Mouse (Mus musculus) forebrain, embryonic 14.5 days (tissue): ENCODE results near the gene Nfix. TPM values are rescaled to one million over a fixed set of nuclear protein-coding genes. Genes with fewer than 3 reads are reported as not detected.

Source experiments
- polyA plus RNA-seq: library from polyadenylated mRNA; unstranded; fragments of >200 nt; fragmentation: Nextera tagmentation; extraction: Ambion mirVana; gene quantifications from 2 replicates; pipeline ENCODE4 v1.2.1, GENCODE M21; 2014

Nfix gene
- polyA plus RNA-seq, 1 experiment from 2014 or later: 237 TPM

Other genes starting within 250 kb of the Nfix start
- gene Ier2, start 137.5 kb downstream of the Nfix start, polyA plus RNA-seq: 26.5 and 29.3 TPM in 2 replicates
- gene Trmt1, start 114.0 kb downstream of the Nfix start, polyA plus RNA-seq: 47.8 and 52.3 TPM in 2 replicates
- 17.0 and 17.6 TPM in 2 replicates for gene Nacc1, start 112.5 kb downstream of the Nfix start, polyA plus RNA-seq
- gene Lyl1, start 98.9 kb downstream of the Nfix start, polyA plus RNA-seq: 2.9 and 3.8 TPM in 2 replicates
- 1.5 and 1.7 TPM in 2 replicates for gene G430095P16Rik, start 77.3 kb downstream of the Nfix start, polyA plus RNA-seq
- 8.6 and 9.4 TPM in 2 replicates for gene Dand5, start 22.5 kb upstream of the Nfix start, polyA plus RNA-seq
- gene Gadd45gip1, start 31.2 kb upstream of the Nfix start, polyA plus RNA-seq: 35.2 and 41.3 TPM in 2 replicates
- 87.3 and 88.1 TPM in 2 replicates for gene Rad23a, start 40.3 kb upstream of the Nfix start, polyA plus RNA-seq
- gene Calr, start 46.6 kb upstream of the Nfix start, polyA plus RNA-seq: 514 and 606 TPM in 2 replicates
- gene Farsa, start 56.6 kb upstream of the Nfix start, polyA plus RNA-seq: 92.3 and 102 TPM in 2 replicates
- 58.0 and 71.5 TPM in 2 replicates for gene Syce2, start 71.8 kb upstream of the Nfix start, polyA plus RNA-seq
- 27.1 and 30.0 TPM in 2 replicates for gene Gcdh, start 93.6 kb upstream of the Nfix start, polyA plus RNA-seq
- 0.74 and 0.99 TPM in 2 replicates for gene Klf1, start 101.6 kb upstream of the Nfix start, polyA plus RNA-seq
- 4.8 and 5.5 TPM in 2 replicates for gene Dnase2a, start 108.2 kb upstream of the Nfix start, polyA plus RNA-seq
- 24.5 and 40.2 TPM in 2 replicates for gene Mast1, start 137.0 kb upstream of the Nfix start, polyA plus RNA-seq
- 0.47 and 0.73 TPM in 2 replicates for gene Rtbdn, start 146.6 kb upstream of the Nfix start, polyA plus RNA-seq
- gene Gm49661, start 169.1 kb upstream of the Nfix start, polyA plus RNA-seq: not detected in 2 replicates
- 1,735 and 2,101 TPM in 2 replicates for gene Prdx2, start 169.2 kb upstream of the Nfix start, polyA plus RNA-seq
- 93.3 and 111 TPM in 2 replicates for gene Rnaseh2a, start 169.4 kb upstream of the Nfix start, polyA plus RNA-seq
- gene Junb, start 178.4 kb upstream of the Nfix start, polyA plus RNA-seq: 5.0 and 6.5 TPM in 2 replicates
- gene Hook2, start 190.3 kb upstream of the Nfix start, polyA plus RNA-seq: 13.0 and 20.3 TPM in 2 replicates
- gene Best2, start 214.2 kb upstream of the Nfix start, polyA plus RNA-seq: not detected in 2 replicates
- gene Asna1, start 224.9 kb upstream of the Nfix start, polyA plus RNA-seq: 166 and 178 TPM in 2 replicates
- gene Trir, start 226.5 kb upstream of the Nfix start, polyA plus RNA-seq: 166 and 169 TPM in 2 replicates
- 27.8 and 36.8 TPM in 2 replicates for gene Tnpo2, start 236.6 kb upstream of the Nfix start, polyA plus RNA-seq